Mouse (Mus musculus): ENCODE measurements around the gene Olfr1367.

Olfr1367 gene

DNA sequence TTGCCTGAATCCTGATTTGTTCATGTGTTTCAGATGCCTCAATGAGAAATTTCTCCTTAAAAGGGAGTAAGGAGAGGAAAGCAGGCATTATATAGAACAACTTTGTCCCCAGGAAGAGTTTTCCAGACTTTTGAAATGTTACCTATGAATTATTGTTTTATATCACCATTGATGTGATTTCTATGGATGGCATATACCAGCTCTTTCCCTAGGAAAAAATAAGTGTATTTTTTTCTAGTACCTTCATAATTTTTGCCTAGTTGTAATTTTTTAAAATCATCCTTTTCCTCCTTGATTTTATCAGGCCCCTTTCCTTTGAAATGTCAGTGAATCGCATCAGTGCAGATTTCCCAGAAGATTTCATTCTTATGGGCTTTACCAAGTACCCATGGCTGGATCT lies at the start of gene Olfr1367:
TSS of gene Olfr1367 (plus strand) at position 301 of the 400 bp plus-strand sequence.
- no peak for DNase-seq (ENCODE audit: low spot score in 2 of 2)

DNA sequence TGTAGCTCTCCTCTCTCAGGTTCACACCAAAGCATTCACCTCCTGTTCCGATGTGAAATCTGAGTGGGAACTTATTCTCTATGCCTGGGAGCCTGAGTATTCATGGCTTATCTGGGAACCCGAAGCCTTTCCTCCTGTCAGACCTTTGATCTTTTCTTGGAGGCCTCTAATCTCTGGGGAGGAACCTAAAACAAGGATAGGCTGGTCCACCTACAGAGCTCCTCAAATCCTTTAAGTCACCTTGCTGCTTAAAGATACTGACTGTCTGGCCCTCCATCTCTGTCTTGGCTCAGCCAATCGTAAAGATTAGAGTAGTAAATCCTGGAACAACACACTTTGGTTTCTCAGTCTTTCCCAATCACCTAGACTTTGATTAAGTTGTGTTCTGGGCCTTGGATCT lies 48.2 kb upstream of the Olfr1367 start:
- no peak for DNase-seq (ENCODE audit: low spot score in 2 of 2)

DNA sequence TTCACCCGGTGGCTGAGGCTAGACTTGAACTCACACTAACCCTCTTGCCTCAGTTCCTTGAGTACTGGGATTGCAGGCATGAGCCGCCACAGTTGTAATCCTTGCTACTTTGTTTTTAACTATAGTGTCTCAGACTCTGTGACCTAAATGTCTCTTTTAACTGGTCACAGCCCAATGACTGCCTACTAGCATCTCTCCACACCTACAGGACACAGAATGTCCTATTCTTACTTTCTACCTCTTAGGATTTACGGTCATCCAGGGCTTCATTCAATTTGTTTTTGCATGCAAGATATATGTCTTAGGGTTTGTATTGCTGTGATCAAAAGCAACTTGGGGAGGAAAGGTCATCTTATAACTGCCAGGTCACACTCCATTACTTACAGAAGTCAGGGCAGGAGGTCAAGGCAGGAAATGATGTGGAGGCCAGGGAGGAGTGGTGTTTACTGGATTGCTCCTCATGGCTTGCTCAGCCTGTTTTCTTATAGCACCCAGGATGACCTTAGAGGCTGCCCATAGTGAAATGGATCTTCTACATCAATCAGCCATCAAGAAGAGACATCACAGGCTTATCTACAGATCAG lies 42.1 kb upstream of the Olfr1367 start:
- DNase-seq (ENCODE audit: low spot score in 2 of 2), result no peak

DNA sequence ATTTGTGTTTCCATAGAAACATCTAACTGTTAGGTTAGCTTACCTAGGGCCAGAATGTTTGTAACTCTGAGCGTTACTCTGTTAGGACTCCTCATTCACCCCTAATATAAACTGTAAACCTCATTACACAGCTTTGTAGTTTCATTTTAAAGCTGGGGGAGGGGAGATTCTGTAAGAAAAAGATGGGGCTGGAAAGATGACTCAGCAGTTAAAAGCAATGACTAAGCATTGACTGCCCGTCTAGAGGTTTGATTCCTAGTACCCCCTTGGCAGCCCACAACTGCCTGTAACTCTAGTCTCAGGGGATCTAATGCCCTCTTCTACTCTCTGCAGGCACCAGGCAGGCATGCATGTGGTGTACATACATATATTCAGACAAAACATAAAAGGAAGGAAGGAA lies 36.9 kb upstream of the Olfr1367 start:
- DNase-seq (ENCODE audit: low spot score in 2 of 2), result no peak

DNA sequence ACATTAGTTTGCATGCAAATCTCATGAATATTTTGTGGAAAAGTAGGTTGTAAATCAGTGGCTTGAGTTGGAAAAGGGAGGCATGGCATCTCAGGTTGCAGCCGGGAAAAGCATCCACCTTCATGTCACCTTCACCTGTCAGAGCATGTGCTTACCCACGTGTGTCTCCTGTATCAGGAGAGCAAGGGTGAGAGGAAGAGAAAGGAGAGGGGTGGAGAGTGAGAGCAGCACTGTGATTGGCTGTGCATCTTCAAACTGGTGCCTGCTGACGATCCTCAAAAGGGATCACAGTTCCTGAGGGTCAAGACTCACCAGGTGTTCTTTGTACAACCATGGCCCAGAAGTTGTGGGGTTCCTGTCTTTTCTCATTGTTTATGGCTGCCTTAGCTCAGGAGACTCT lies 34.8 kb upstream of the Olfr1367 start, which contains the start of gene Gpx6:
TSS of gene Gpx6 (plus strand) at position 200 of the 400 bp plus-strand sequence.
- no peak for DNase-seq (ENCODE audit: low spot score in 2 of 2)

DNA sequence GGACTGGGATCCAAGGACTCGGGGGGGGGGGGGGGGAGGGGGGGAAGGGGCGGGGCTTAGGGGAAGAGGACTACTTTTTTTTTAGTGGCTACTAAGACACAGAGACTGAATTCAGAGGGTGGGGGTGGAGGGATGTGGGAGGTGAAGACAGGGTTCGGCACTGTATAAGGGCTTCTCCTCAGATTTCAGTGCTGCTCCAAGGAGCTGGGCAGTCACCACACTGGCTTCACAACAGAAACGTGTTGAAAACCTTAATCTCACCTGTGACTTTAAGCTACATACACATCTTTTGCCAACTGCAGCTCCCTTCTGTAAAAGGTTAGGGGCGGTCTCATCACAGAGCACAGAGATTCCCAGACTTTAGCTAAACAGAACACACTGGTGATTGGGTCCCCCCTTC lies 33.9 kb upstream of the Olfr1367 start:
- no peak for DNase-seq (ENCODE audit: low spot score in 2 of 2)

DNA sequence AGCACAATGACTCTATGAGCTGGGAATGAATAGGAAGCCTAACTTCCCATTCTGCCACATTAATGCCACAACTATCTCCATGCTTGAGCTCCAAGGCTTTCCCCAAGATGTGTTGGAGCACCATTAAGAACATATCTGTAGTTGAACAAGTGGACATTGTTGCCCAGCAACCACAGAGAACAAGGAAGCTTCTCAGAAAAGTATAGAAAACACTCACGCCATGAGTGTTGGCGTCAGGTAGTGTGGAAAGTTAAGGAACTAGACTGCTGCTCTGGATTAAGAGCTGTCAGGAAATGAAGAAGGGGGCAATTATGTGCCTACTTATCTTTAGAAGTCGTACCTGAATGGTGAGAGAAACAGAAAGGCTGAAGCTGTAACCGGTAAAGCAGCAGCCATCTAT lies 32.8 kb upstream of the Olfr1367 start:
- no peak for DNase-seq (ENCODE audit: low spot score in 2 of 2)

DNA sequence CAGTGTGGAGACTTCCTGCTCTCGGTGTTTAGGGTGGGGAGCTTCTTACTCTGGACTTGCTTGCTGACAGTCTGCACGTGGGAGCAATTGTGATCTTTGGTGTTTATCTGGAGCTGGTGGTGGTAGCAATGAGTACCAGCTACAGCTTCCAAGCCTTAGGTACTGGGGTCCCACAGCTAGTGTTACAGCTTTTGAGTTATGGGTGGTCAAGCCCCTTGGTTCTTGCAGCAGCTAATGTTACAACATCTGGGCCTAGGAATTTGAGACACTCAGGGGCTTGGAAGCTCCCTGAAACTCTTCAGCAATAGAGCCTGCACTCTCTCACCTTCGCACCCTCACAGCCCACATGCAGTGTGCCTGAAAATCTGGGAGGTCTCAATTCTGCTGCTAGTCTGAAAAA lies 26.4 kb upstream of the Olfr1367 start:
- DNase-seq (ENCODE audit: low spot score in 2 of 2), result no peak

DNA sequence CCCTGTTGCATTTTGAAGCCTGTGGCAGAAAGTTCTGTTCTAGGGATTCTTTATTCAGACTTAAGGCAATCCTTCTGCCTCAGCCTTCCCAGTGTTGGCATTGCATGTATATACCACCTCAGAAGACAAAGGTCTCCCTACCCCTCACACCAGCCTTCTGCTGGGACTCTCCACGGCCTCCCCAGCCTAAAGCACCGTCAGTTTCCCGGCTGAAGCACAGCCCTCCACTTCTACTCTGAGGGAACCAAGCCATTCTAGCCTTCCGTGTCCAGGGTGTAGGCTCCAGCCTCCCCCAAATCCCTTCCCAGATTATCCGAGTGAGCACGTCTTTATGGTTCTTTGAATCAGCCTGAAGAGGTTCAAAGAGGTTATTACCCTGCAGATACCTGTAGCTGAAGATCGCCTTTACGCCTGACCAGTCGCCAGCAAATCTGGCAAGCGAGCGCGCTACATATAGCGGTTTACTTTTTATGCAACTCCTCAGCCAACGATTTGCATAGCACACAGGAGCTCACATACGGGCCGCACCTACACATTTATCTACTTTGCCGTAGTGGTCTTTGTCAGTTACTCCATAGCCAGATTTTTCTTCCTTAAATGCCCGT lies 24.7 kb upstream of the Olfr1367 start:
- DNase-seq (ENCODE audit: low spot score in 2 of 2), result no peak

DNA sequence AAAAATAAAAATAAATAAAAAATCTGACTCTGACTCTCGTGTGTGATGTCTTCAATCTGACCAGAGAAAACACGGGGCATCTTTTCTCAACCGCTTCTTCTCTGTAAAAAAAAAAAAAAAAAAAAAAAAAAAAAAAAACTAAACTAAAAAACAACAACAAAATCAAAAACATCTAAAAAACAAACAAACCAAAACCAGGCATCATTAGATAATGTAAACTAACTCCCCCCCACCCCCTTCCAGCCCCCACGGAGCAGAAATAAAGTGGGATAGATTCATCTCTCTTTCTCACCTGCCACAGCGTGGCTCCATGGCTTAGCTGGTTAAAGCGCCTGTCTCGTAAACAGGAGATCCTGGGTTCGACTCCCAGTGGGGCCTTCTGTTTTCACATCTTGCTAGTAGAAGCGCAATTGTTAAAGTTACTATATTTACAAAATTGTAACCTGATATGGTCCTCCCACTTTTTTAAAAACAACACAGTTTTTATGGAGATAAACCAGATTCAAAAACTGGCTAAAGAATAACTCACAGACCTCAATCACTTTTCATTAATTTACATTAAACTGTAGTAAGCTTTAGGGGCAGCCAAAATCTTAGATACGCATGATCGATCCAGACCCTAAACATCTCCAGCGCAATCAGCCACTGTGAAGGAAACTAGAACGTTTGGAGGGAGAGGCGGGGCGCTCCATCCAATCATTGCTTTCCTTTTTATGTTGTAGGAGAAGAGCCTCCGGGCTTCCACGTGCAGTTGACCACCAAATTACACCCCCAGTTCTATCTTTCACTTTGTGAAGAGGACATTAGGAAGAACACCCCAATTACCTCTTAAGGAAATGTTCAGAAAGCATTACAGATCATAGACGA lies 24.0 kb upstream of the Olfr1367 start:
- DNase-seq (ENCODE audit: low spot score in 2 of 2), result peak in 1 of 2 experiments; percentile 56

DNA sequence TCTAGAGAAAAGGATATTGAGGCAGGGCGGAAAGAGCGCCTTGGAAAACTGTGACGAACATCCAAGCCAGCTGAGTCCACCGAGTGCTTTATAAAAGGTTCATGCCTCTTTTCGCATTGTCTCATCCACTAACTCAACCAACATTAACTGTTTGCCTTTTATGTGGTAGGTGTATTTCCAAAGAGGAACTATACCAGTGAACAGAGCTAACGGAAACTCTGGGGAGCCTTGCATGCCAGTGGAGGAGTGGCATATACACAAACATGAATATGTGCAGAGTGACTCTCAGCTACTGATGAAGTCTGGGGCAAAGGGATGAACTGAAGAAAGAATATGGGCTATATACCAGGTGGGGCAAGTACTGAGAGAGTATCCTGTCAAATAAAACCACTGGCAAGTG lies 23.3 kb upstream of the Olfr1367 start:
- DNase-seq (ENCODE audit: low spot score in 2 of 2), result no peak

DNA sequence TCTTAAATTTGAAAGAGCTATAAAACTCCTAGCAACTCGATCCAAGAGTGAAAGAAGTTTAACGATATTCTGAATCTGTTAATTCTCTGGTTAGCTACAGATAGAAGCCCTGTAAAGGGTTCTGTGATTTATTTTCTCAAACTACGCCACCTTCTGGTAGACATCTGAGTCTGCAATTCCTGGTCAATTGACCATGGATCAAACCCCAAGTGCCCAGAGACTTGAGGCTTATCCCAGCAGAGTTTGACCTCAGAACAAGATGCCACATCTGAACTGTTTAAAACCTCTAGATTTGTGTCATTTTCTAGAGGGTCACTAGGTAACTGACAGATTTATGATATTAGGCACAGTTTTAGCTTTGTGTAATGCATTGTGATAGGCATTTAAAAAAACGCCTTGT lies 20.5 kb upstream of the Olfr1367 start:
- no peak for DNase-seq (ENCODE audit: low spot score in 2 of 2)

DNA sequence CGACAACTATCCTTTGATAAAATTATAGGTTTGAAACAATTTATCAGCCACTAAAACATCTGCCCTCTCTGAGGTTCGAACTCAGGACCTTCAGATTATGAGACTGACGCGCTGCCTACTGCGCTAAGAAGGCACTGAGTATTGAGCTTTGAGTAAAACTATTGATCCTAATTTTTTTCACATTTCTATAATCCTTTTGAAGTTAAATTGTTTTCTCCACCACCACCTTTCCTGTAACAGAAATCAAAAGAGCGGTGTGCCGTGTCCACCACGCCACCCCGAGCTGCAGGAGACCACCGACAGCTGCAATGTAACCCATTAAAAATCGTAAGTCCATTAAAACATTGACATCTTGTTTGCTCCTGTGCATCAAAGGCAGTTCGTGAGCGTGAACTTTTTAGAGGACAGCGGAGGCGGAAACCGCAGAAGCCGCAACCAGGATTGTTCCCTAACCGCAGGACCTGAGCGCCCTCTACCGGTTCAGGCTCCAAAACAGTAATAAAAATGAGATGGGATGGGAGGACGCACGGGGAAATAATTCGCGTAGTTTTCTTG lies 20.0 kb upstream of the Olfr1367 start:
- DNase-seq (ENCODE audit: low spot score in 2 of 2), result peak in 1 of 2 experiments; percentile 80

DNA sequence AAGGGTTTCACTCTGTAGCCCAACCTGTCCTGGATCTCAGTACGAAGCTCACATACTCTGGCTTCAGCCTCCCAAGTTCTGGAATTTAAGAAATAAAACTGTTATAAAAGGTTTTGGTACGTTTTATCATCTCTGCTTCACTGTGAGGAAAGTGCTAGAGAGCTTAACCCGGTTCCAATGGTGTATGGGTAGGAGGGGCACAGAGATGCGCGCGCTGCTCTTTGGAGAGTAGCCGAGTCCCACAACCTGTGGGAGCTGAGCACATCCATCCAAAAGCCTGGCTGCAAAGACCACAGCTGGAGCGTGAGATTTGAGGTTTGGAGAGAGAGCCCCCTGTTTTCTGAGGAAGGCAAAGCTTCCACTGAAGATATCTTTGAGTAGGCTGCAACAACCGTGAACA lies 19.3 kb upstream of the Olfr1367 start:
- no peak for DNase-seq (ENCODE audit: low spot score in 2 of 2)

DNA sequence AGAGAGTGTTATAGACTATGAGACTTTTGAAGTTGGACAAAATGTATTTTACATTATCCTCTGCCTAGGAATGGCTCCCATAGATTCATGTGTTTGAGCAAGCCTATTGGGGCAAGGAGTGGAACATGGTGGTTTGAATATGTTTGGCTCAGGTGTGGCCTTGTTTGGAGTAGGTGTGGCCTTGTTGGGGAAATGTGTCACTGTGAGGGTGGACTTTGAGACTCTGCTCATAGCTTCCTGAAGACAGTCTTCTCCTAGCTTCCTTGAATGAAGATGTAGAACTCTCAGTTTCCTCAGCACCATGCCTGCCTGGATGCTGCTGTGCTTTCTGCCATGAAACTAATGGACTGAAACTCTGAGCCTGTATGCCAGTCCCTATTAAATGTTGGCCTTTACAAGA lies 3.9 kb downstream of the Olfr1367 start:
- no peak for DNase-seq (ENCODE audit: low spot score in 2 of 2)

DNA sequence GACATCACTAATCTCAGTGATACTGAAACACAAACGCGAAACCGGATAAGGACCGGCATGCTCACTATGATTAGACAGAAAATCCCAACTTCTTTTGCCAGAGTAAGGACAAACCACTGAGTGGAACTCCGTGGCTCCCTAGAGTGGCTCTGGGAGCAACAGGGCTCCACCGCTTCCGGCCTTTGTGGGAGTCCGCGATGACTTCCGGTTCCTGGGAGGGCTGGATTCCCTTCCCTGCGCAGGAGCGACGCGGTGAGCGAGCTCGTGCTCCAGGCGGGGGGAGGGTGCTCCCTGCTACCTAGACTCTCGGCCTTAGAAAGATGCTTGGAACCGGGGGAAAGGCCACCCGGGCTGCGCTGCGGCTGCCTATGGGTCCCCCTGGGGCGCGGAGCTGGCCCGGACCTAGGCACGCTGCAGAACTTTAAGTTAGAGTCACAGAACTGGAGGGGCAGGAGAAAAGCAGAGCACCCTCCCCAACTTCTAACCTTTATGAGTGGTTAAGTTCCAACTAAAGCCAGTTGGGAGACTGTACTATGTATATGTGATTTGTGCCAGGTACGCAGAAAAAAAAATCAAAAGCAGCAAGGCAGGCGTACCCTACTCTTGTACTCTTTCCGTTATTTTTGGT lies 16.0 kb downstream of the Olfr1367 start, which contains the start of gene Zscan12:
TSS of gene Zscan12 (plus strand) at position 200 of the 628 bp plus-strand sequence.
- peak; percentile 75 to 90 for DNase-seq (ENCODE audit: low spot score in 2 of 2)

DNA sequence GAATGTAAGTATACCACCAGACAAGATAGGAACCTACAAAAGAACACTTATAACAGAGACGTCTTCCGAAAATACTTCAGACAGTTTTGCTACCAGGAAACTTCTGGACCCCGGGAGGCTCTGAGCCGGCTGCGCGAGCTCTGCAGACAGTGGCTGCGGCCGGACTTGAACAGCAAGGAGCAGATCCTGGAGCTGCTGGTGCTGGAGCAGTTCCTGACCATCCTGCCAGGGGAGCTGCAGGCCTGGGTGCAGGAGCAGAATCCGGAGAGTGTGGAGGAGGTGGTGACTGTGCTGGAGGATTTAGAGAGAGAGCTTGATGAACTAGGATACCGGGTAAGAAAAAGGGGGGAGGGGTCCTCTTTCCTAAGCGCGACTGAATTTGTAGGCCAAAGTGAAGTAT lies 17.0 kb downstream of the Olfr1367 start:
- no peak for DNase-seq (ENCODE audit: low spot score in 2 of 2)

DNA sequence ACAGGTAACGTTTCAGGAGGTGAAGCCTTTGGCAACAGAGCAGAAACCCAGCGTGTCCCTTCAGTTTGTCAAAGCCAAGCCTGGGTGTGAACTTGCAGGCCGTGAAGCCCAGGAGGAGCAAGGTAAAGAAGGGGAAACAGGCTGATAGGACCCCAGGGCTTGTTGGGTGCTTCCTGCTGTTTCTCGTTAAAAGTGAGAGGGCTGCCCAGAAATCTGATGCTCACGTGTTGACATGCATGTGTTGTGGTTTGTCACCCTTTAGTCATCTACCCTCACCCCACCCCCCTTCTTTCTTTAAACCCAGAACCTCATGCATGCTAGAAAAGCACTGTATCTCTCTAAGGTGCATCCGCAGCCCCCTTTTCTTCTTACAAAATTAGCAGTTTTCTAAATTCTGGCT lies 19.9 kb downstream of the Olfr1367 start:
- no peak for DNase-seq (ENCODE audit: low spot score in 2 of 2)

DNA sequence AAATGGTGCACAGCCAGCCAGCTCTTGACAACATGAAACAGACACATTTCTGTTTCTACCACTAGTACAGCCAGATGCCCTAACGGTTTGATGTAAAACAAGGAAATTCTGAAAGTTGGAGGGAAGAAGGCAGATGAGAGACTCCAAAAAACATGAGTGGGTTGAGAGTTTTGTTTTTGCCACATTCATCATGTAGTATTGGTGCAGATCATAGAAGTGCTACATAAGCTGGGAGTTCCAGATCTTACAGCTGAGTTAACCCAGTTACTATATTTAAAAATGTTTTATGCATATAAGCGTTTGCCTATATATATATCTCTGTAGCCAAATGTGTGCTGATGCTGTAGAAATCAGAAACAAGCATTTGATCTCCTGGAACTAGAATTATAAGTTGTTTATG lies 26.0 kb downstream of the Olfr1367 start:
- no peak for DNase-seq (ENCODE audit: low spot score in 2 of 2)

DNA sequence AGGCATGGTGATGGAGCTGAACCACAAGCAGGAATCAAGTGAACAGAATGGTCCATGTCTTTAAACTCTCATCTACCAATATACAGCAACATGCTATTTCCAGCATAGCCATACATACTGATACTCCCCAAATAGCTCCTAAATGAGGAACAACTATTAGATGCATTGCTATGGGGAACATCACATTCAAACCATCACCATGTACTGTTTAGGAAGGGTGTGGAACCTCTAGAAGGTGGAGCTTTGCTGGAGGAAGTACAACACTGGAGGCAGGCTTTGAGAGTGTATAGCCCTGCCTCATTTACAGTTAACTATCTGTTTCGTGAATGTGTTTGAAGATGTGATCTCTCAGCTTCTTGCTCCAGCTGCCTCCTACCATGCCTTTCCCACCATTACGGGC lies 31.1 kb downstream of the Olfr1367 start:
- no peak for DNase-seq (ENCODE audit: low spot score in 2 of 2)

DNA sequence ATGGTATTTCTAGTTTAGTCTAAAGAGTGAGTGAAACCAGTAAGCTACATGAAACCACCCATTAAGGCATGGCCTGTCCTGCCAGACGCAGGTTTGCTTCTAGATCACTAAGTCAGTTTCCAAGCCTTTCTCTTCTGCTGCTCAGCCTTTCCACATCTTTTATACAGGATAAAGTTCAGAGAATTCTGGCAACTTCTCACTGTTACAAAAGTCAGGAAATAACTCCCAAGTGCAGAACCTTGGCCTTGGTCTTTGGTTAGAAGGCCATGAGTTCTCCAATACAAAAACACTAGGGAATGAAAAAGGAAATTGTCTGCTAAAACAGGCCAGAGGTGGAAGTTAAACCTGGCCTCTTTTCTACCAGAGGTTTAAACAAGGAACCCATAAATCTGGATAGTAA lies 48.5 kb downstream of the Olfr1367 start:
- DNase-seq (ENCODE audit: low spot score in 2 of 2), result no peak

DNA sequence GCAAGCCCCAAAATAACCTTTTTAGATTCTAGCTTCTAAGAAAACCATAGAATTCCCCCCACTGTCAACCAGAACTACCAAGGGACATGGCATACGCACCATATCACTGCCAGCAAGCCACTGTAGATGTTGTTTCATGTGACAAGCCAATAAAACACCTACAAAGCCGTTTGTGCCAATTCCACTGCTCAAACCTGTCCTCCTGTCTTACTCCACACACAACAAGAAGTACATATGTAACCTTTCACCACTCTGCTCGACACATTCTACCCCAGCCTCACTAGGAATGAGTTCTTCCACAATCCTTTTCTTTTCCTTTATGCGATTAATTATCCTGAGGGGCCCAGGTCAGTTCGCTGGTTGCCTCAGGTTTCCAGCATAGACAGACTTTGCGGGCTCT lies 48.9 kb downstream of the Olfr1367 start:
- no peak for DNase-seq (ENCODE audit: low spot score in 2 of 2)
